Mouse (Mus musculus): ENCODE data around the gene Vapb.

- no peak for TF ChIP-seq CTCF (IDR thresholded peaks at IDR 0.05; ENCODE audit: low read depth)
- no peak for TF ChIP-seq EP300 (IDR thresholded peaks at IDR 0.05; ENCODE audit: low read depth)
Measured at GRCm38 (mm10) chr2:173738232-173738631, 921 bp downstream of the Vapb start.
